Mouse (Mus musculus) left cerebral cortex, postnatal 4 days (tissue): ENCODE measurements around the gene Oprl1. TPM values are rescaled to one million over a fixed set of nuclear protein-coding genes. Genes with fewer than 3 reads are reported as not detected.
A peak's percentile ranks its signal among the peaks of the same experiment; 100 is the strongest.

ENCODE experiments used
- DNase-seq: peaks from one replicate; pipeline ENCODE4 v3.0.0-alpha.2; 2022
- intact Hi-C: fragments of 180-260 bp; cut with DNase I; formaldehyde crosslinking; loops from one replicate; pipeline ENCODE4 v1.15.1; 2025
- total RNA-seq, 2 experiments: library from RNA; stranded (reverse); gene quantifications; 2 replicates each; pipeline ENCODE4 v1.2.3; 2021

Gene Oprl1
- total RNA-seq, 2 experiments from 2014 or later, result 73.1 to 73.8 TPM

DNA sequence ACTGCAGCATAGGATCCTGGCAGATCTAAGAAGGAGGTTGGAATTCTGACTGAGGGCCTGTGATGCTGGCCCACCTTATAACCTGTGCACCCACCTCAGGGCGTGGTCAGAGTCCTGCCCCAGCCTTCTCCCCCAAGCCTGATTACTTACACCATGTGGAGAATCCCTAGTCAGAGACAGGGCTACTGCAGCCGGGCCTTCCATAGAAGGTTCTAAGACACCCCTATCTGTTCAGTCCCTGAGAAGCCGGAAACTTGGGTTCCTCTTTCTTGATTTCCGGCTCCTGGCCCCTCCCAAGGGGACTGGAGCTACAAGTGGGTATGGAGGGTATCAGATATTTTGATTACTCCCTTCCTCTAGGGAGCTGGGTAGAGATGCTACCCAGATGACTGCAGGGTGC lies 23.2 kb upstream of the Oprl1 start:
- intact Hi-C loops, result no loop called here
- no peak for DNase-seq

DNA sequence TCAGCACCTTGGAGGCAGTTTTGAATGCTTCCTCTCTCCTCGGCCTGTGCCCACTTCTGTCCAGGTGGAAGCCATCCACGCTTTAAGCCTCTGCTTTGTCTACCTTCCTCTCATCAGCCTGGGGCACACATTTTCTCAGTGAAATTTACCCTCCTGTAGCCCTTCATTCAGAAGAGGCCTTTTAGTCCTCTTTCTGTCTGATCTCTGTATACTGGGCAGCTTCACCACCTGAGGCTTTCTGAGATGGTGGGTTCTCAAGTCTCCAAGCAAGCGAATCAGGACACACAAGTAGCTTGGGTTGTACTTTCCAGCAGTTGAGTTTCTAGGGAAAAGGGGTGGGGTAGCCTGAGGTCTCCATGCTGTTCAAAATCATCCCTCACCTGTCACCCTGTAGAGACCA lies 22.5 kb upstream of the Oprl1 start:
- no peak for DNase-seq
- intact Hi-C loops, result no loop called here

DNA sequence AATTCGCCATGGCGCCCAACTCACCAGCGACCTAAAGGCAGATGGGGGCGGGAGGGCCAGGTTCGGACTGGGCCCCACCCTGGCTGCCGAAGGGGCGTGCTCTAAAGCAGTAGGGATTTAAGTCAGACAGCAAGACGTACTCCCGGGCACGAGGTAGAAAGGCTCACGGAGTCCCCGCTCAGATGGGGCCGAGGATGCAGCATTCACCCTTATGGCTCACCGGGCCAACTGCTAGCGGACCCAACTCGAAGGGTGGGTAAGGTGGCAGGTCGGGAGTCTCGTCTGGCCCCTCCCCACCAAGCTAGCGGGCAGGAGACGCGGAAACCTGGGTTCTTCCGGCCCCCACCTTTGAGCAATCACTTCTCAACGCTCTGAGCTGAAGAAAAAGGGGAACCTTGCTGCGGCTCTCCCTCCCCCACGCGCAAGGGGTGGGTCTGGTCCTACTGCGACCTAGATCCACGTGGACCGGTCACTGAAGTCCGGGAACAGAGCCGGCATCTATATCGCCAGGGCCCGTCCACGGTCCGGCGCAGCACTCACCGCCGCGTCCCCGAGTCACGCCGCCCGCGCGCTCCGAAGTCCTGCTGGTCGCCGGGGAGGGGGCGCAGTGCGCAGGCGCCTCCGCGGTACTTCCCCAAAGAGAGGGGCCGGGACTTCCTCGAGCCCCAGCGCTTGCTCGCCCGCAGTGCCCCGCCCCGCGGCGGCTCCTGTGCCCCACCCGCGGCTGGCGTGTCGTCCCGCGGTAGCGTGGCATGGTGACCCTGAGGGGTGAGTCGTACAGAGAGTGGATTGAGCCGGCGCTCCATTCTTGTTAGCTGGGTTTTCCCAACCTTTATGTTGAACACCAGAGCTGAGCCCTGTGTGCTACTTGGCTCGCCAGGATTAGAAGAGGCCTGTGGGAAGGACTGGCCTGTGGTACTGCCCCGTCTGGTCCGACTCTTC lies 21.2 kb upstream of the Oprl1 start, which contains the start of gene Rgs19:
Rgs19 (minus strand) TSS at position 639 of the 942 bp plus-strand sequence.
- intact Hi-C loops, result no loop called here
- DNase-seq, result peak; percentile 79

DNA sequence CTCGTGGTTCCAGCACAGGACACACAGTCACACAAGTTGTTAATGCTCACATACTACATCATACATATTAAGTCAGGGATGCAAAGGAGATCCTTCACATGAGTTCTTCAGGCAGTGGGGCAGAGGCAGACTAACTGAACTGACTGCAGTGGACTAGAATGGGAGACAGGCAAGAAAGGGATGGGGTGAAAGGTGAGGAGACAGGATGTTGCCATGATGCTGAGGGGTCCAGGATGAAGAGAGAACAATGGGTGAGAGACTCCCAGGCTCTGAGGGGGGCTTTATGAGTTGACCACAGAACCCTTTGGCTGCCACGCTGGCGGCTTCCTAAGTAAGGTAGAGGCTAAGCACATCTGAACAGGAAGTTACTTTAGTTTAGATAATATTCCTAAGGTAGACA lies 20.2 kb upstream of the Oprl1 start:
- no peak for DNase-seq

DNA sequence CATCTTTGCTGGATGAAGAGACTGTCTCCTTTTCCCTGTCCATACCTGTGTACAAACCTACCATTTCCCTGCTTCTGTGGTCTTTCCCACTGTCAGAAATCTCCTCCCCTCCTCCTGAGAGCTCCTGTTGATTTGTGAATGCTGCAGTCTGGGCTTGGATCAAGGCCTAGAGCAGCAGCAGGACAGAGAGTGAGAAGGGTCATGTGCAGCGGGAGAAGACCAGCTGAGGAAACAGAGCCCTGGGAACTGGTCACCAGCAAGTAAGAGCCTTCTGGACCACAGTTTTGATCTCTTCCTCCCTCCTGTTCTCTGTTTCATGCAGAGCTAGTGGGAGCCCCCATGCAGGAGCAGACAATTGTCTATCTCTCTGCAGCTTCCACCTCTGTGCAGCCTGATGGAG lies 19.0 kb upstream of the Oprl1 start:
- no peak for DNase-seq
- intact Hi-C loops, result no loop called here

More for the DNA sequence above, 20.2 kb upstream of the Oprl1 start:
- intact Hi-C loops, result no loop called here

DNA sequence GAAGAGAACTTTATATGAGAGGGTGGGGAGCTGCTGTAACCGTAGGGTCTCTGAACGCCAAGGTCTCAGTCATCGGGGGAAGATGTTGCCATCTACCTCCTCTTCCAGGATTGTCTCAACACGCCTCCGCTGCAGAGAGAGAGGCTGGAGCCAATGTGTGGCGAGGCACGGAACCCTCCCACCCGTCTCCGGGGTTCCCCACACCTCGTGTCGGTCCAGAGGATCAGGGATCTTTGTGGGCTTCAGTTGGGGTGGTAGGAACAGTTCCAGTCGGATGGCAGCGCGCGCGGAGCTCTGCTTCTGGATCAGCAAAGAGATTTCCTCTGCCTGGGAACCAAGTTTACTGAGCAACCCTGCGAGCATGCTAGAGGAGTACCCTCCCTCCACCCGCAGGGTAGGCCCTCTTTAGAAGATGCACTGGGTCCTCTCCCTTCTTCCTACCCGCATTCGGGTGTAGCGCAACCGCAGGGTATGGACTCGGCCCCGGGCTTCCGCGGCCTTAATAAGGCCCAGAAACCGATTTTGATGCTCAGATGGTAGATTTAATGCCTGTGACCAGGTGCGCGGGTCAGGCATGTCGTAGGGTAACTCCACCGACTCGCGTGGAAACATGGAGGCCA lies 17.9 kb upstream of the Oprl1 start:
- DNase-seq, result no peak
- intact Hi-C loops, result no loop called here

DNA sequence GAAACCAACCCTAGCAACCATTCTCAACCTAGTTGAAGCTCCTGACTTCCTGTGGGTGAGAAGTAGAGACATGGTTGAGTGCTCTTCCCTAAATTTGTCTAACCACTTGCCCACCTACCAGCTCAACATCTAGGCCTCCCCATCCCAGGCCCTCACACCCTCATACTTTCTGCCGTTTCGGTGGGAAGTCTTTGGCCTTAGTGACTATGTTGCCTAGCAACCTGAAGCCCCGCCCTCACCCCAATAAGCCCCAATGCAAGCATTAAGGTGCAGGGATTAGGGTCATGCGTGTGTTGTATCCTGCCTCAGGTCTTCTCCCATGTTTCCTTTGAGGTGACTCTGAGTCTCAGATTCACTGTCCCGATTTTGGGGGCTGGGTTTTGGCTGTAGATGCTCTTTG lies 16.6 kb upstream of the Oprl1 start, which contains the start of gene Lkaaear1:
Lkaaear1 (minus strand) TSS at position 202 of the 400 bp plus-strand sequence.
- no peak for DNase-seq

DNA sequence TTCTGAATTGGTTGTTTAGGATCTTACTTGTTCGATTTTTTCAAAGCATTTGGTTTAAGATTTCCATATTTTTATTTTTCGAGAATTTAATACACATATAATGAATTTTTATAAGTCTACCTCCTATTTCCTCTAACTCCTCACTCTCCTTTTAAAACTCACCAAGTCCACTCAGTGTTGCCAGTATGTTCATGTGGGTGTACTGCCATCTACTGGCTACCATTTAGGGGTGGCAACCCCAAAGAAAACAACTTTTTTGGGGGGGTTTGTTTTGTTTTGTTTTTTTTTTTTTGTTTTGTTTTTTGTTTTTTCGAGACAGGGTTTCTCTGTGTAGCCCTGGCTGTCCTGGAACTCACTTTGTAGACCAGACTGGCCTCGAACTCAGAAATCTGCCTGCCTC lies 8.1 kb upstream of the Oprl1 start:
- DNase-seq, result no peak
- intact Hi-C loops, result no loop called here

More for the DNA sequence above, 16.6 kb upstream of the Oprl1 start, which contains the start of gene Lkaaear1:
- intact Hi-C loops, result no loop called here

DNA sequence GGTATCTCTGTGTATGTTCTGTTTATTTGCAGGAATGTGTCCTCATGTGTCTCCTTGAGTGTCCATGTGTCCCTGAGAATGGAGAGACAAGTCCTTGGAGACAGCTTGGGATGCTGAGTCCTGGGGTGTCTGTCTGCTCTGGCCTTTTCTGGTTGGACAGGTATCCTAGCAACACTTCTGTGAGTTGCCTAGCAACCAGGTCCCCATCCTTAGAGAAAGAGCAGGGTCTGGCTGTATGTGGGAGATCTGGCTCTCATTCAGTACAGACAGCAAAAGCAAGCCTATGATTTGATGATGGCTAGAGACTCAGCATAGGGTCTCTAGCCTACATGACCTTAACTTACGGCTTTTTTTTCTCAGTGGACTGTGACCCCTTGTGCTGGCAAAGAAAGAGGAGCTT lies 1.1 kb upstream of the Oprl1 start:
- DNase-seq, result peak; percentile 43
- intact Hi-C loops, result no loop called here

DNA sequence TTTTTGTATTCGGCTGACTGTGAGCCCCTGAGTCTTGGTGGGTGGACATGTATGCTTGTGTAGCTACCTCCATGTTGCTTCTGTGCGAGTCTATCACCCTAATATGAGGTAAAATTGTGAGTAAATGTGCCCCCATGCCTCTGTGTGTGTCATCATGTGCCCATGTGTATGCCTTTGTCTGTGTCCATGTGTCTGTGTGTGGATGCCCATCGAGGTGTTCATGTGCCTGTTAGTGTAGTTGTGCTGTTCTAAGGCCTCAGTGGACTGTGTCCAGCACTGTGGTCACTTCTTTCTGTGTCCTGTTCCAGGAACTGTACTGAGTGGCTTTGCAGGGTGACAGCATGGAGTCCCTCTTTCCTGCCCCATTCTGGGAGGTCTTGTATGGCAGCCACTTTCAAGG lies 566 bp downstream of the Oprl1 start:
- intact Hi-C loops, result no loop called here
- no peak for DNase-seq

DNA sequence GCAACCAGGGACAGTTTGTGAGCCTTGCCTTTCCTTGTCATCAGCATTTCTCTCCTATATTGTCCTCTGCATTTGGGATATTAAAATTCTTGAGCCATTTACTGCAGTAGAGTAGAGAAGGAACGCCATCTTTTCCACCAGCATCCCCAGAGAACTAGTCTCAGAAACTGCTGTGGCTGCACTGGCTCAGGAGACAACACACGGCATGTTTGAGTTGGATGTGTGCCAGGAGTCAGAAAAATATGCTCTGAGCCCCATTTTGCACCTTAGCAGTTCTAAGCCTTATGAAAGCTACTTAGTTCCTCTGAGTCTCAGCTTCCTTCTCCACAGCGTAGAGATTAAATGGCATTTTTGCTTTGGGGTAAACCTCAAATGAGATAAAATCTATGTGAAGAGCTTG lies 2.2 kb downstream of the Oprl1 start:
- intact Hi-C loops, result no loop called here
- no peak for DNase-seq

DNA sequence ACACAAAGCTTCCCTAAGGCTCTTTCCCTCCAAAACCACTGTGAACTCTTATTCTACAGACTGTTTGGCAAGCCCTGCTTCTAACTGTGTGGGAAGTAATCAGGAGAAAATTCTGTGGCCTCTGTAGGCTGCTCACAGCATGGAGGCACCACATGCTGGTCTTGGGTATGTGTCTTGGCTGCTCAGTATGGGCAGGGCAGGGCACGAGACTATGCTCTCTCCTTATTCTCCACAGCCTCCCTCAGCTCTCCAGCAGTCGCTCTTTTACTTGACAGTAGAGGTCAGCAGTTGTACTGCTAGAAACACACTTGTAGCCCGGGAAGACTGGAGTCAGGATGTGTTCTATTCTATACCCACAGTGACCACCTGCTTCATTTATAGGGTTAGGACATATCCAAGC lies 5.2 kb downstream of the Oprl1 start:
- peak; percentile 23 for DNase-seq
- intact Hi-C loops, result loop anchor here (10.0 kb wide), 1 partner anchor 145 kb away; the partner anchor contains the start of gene Polr3k

DNA sequence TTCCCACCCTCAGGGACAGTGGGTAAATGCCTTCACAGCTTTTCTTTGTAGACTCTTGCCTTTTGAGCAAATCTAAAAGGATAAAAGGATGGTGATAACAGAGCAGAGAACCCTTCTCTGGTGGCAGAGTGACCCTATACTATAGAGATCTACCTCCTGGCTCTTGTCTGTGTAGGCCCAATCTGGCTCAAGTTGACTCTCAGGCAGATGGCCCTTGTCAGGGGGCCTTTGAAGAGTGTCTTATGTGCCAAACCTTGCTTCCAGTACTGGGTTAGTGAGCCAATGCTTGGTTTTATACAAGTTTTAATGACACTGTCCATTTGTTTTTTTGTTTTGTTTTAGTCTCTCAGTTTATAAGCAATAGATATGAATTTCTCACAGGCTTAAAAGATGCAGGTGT lies 6.4 kb downstream of the Oprl1 start:
- intact Hi-C loops, result loop anchor here (10.0 kb wide), 1 partner anchor 144 kb away; the partner anchor contains the start of gene Polr3k
- DNase-seq, result peak; percentile 49

DNA sequence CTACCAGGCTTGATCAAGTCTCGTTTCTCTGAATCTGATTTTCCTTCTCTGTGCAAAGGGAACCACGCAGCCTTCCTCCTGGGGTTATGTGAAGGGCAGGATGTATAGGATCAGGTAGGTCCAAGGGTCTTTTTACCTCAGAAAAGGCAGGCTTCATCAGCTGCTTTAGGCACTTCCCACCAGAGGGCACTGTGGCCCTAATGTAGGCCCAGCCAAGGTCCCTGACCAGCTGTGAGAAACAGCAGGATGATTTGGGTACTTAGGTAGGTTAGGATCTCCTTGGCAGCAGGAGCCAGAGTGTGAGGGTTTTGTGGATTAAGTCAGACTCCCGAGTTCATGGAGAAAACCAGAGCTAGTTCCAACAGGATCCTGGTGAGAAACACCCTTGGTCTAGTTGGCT lies 7.4 kb downstream of the Oprl1 start:
- intact Hi-C loops, result loop anchor here (10.0 kb wide), 1 partner anchor 143 kb away; the partner anchor contains the start of gene Polr3k
- peak; percentile 67 for DNase-seq

DNA sequence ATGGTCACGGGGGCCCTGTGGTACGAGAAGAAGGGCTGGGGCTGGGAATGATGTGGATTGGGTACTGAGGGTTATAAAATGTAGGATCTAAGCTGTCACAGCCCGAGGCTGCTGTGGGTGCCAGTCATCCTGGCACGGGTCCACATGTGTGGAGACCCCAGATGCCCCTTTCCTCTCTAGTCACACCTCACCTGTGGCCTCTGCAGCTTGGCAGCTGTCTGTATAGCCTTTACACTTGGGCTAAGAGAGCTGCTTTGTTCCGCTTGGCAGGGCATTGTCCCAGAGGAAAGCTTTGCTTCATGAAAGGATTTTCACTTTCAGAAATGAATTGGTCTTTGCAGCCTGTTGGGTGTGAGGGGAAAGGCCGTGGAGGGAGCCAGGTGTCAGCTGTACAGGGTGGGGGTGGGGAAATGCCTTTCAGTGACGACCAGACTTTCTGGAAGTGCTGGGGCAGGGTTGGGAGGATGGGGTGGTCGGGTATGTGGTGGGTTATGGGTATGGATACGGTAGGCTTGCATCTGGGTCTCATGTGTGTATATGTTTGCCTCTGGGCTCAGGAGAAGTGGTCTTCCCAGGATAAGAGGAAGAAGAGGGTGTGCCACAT lies 12.9 kb downstream of the Oprl1 start:
- intact Hi-C loops, result loop anchor here (10.0 kb wide), 1 partner anchor 137 kb away; the partner anchor contains the start of gene Polr3k
- peak; percentile 60 for DNase-seq

DNA sequence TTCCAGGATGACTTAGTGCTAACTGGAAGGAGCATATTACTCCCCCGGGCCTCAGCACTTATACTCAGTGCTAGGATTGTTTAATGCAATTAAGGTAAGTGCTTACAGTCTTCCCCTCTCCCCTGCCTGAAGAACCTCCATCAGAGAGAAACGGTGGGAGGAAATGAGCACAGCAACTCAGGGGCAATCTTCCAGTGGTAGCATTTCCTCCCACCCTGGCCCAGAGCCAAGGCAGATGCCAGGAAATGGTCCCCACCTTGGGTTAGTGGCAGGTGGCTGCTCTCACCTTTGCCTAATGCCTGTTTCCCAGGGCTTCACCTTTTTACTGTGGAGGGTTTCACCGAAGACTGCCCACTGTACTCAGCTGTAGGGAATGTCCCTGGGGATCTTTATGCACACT lies 15.2 kb downstream of the Oprl1 start:
- intact Hi-C loops, result no loop called here
- DNase-seq, result no peak

DNA sequence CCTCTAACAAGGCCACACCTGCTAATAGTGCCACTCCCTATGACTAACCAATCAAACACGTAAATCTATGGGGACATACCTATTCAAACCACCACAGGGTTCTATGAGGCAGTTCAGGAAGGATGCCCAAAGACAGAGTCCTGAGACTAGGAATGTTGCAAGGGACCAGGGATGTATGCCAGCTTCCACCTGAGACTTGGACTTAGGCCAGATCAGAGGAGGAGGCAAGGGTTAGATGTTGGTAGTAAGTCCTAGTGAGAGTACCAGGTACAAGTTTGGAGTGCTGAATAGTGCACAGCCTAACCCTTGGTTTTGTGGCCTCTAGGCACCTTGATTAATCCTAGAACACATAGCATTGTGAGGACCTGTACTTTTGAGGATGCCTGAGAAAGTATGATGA lies 37.8 kb downstream of the Oprl1 start:
- intact Hi-C loops, result no loop called here
- DNase-seq, result no peak

DNA sequence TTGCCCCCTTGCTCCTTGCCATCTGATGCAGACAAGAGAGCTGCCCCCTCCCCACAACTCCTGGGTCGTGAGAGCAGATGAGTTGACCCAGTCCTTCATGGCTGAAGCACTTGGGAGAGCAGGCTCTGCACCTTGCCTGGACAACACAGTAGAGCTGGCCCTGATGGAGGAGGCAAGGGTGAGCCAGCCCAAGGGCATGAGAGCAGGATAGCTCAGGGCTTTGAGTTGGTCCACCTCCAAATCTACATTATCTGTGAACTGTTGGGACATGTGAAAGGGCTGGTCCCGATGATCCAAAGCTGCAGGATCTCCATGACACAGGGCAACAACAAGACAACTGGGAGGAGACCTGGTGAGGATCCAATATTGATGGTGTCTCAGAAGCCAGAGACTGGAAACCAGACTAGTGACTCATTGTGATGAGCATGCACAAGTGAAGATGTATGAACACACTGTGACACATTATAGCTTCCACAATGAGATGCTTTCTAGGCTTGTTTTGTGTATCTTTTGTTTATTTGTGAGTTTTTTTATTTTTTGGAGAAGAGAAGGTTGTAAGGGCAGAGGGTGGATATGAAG lies 43.4 kb downstream of the Oprl1 start:
- intact Hi-C loops, result no loop called here
- no peak for DNase-seq

DNA sequence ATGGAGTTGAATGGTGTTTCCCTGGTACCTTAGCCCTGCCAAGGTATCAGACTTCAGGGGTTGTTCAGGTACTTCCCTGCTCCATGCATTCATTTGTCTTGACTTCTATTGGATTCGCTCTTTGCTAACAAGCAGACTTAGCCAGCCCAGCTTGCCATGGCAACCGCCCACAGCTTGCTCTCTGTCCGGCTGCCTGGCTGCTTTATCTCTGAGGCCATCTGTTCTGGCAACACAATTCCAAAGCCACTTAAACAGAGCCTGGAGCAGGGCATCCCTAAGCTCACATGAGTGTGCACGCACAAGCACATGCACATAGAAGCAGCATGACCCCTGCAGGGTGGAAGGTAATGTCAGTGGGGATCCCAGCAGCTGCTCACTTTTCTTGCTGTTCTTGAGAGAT lies 44.2 kb downstream of the Oprl1 start:
- intact Hi-C loops, result no loop called here
- peak; percentile 88 for DNase-seq

DNA sequence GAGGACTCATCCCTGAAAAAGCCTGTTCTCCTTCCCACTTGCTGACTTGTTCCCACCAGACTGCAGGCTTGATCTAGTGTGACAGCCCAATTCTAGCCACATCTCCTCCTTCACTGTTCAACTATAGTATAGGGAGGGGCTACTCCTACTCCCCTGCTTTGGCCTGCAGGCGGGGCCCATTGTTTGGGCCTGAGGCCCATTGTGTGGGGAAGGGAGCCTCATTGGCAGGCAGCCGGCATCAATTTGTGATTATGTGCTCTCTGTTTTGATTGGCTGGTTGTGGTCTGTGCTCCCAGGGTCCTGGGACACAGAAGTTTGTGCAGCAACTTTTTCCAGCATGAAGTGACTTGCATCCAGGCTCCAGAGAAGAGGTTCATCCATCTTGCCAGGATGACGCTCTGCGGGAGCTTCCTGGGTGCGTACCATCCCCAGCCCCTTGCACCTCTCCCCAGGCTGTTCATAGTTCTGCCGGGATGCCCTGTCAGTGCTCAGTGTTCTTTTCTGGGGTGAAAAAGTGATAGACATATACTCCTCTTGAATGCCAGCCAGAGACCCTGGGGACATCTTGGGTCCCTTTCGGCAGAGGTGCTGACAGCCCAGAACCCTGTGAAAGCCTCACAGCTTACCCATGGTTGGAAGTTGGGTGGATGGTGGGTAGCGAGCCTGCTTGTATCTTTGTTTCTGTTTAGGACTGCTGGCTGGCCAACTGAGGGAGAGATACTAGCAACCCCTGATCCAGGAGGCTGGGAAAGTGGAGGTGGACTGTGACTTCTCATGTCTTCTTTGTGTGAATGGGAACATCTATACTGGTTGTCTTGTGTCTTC lies 48.4 kb downstream of the Oprl1 start, which contains the start of gene Myt1:
Myt1 (plus strand) TSS at position 327 of the 825 bp plus-strand sequence.
- intact Hi-C loops, result no loop called here
- DNase-seq, result peak; percentile 50
